Mouse (Mus musculus): ENCODE results near the gene Aak1.

DNA sequence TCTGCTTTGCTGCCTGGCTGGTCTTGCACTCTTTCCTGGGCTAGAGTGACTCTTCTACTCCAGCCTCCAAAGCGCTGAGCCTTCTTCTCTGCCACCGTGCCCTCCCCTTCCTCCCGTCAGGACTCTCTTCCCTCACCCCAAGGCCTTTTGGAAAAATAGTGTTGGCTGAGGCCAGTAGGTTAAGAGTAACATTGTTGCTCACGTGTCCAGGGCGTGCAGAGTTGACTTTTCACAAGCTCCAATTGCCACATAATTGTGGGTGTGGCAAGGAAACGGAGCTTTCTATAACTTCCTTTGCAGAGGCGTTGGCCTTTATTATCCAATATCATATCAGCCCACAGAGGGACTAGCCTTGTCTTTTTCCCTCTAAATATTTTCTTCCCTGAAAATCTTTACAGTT is 177.7 kb downstream of the Aak1 start:
- TF ChIP-seq MXI1 (IDR thresholded peaks at IDR 0.05; ENCODE audit: low read depth, low read length) (no peak), MAZ (IDR thresholded peaks at IDR 0.05; ENCODE audit: low read depth, low read length) (no peak), POLR2AphosphoS2 (IDR thresholded peaks at IDR 0.05; ENCODE audit: low read depth, low read length) (no peak), JUN (IDR thresholded peaks at IDR 0.05; ENCODE audit: insufficient read depth, low read depth, low read length) (no peak), CTCF (conservative IDR thresholded peaks at IDR 0.05 in 1 of 2, IDR thresholded peaks at IDR 0.05 in 1 of 2; ENCODE audit: low read depth in 2 of 2, low read length in 2 of 2) (no peak), USF1 (IDR thresholded peaks at IDR 0.05; ENCODE audit: low read depth, low read length) (no peak), TCF12 (IDR thresholded peaks at IDR 0.05; ENCODE audit: low read depth, low read length) (no peak), POLR2A (IDR thresholded peaks at IDR 0.05; ENCODE audit: low read depth, low read length) (no peak), TBP (conservative IDR thresholded peaks at IDR 0.05; ENCODE audit: low read depth, low read length) (no peak)
